Mouse (Mus musculus) neural tube, embryonic 15.5 days (tissue): ENCODE results near the gene Pla2g2f. TPM values are rescaled to one million over a fixed set of nuclear protein-coding genes. Genes with fewer than 3 reads are reported as not detected.

ENCODE experiments used
- ATAC-seq: fragments of 200-750 bp; cut with Nextera tagmentation; 2 replicates; pipeline ENCODE4 v1.8.0; 2017; ENCODE audit warnings: mild to moderate bottlenecking, moderate TSS enrichment, moderate library complexity; ENCODE audit not compliant: low FRiP score
- H3K27ac ChIP-seq: fragments of 300-500 bp; sonication (generic); replicated peaks from 2 replicates; pipeline ENCODE4 v1.5.1; 2015; ENCODE audit warnings: mild to moderate bottlenecking, inconsistent platforms
- H3K27me3 ChIP-seq: fragments of 300-500 bp; sonication (generic); replicated peaks from 2 replicates; pipeline ENCODE4 v1.6.1; 2015; ENCODE audit warnings: inconsistent platforms
- H3K36me3 ChIP-seq: fragments of 300-500 bp; sonication (generic); 2 replicates; pipeline ENCODE4 v1.6.1; 2015; ENCODE audit warnings: inconsistent platforms
- H3K4me1 ChIP-seq: fragments of 300-500 bp; sonication (generic); 2 replicates; pipeline ENCODE4 v1.6.1; 2015; ENCODE audit warnings: inconsistent platforms
- H3K4me2 ChIP-seq: fragments of 300-500 bp; sonication (generic); 2 replicates; pipeline ENCODE4 v1.6.1; 2015; ENCODE audit warnings: inconsistent platforms, mild to moderate bottlenecking, moderate library complexity
- H3K4me3 ChIP-seq: fragments of 300-500 bp; sonication (generic); replicated peaks from 2 replicates; pipeline ENCODE4 v1.5.1; 2015; ENCODE audit warnings: mild to moderate bottlenecking, inconsistent platforms
- H3K9ac ChIP-seq: fragments of 300-500 bp; sonication (generic); replicated peaks from 2 replicates; pipeline ENCODE4 v1.6.1; 2015; ENCODE audit warnings: mild to moderate bottlenecking, inconsistent platforms
- H3K9me3 ChIP-seq: fragments of 300-500 bp; sonication (generic); replicated peaks from 2 replicates; pipeline ENCODE4 v1.6.1; 2016; ENCODE audit warnings: inconsistent platforms
- WGBS: fragments of 180-500 bp; shearing (Covaris S2); methylation state at CpG from one replicate; pipeline ENCODE4 v1.1.7; 2015; ENCODE audit warnings: mixed read lengths; 5-methylcytosine and 5-hydroxymethylcytosine counted together
- polyA plus RNA-seq: library from polyadenylated mRNA; unstranded; fragments of >200 nt; fragmentation: Nextera tagmentation; extraction: Ambion mirVana; gene quantifications from 2 replicates; pipeline ENCODE4 v1.2.1, GENCODE M21; 2015

The Pla2g2f gene
- polyA plus RNA-seq, 1 experiment from 2014 or later: not detected

DNA sequence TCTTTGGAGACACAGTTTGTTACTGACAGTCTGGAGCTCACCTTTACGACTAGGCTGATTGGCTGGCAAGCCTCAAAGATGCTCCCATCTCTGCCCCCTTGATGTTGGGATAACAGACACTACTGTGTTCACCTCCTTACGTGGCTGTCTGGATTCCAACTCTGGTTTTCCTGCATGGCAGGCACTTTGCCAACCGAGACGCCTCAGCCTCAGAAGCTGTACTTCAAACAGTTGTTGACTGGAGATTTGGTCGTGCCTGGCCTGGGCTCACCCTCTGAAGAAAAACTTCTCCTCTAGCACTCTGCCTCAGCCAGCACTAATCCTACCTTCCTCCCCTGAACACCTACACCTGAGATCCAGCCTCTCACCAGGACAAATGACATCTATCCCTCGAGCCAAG, 34.0 kb upstream of the Pla2g2f start:
- no peak overlapping the region for H3K9ac ChIP-seq
- no peak for ATAC-seq
- no peaks in the 10 kb centered on the region for H3K9me3 ChIP-seq
- 67% methylated on average over 6 of the region's 6 CpGs for WGBS
- no peak overlapping the region for H3K27ac ChIP-seq
- H3K4me1 ChIP-seq: 0 out of 2 replicates have a peak, but pooled peaks cover 5% of the 10 kb centered on the region
- no peak overlapping the region for H3K4me3 ChIP-seq
- no peaks in the 10 kb centered on the region for H3K27me3 ChIP-seq
- H3K36me3 ChIP-seq: no peaks in the 10 kb centered on the region
- H3K4me2 ChIP-seq: no peak overlapping the region

GRCm38 (mm10) chr4:138788381-138788780, 31.0 kb upstream of the Pla2g2f start:
- Histone ChIP-seq H3K4me1 (0 out of 2 replicates have a peak, but pooled peaks cover 2% of the 10 kb centered on the region), H3K9ac (no peak overlapping the region), H3K9me3 (no peaks in the 10 kb centered on the region), H3K4me2 (no peak overlapping the region), H3K36me3 (no peaks in the 10 kb centered on the region), H3K27ac (no peak overlapping the region), H3K4me3 (no peak overlapping the region), H3K27me3 (no peaks in the 10 kb centered on the region)
- ATAC-seq: no peak
- 67% methylated on average over 4 of the region's 4 CpGs for WGBS

DNA sequence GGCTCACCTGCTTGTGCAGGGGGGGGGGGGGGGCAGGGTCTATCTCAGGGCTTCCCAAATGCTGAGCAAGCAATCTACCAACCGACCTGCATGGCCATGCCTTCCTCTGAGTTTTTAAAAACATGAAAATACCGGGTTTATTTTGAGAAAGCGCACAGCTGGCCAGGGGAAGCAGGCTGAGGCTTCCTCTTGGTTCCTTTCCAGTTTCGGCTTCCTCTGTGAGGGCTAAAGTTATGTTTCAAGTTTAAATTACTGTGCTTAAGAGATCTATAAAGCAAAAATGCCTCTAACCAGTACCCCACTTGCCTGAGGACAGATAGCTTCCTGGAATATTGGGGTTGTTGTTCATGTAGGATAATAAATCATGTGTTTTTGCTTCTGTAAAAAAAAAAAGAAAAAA, 28.7 kb upstream of the Pla2g2f start:
- Histone ChIP-seq H3K27me3 (no peaks in the 10 kb centered on the region), H3K4me2 (no peak overlapping the region), H3K4me1 (no peaks in the 10 kb centered on the region), H3K4me3 (no peak overlapping the region), H3K9ac (no peak overlapping the region), H3K27ac (no peak overlapping the region), H3K9me3 (no peaks in the 10 kb centered on the region), H3K36me3 (no peaks in the 10 kb centered on the region)
- no peak for ATAC-seq
- 67% methylated on average over 4 of the region's 4 CpGs for WGBS

DNA sequence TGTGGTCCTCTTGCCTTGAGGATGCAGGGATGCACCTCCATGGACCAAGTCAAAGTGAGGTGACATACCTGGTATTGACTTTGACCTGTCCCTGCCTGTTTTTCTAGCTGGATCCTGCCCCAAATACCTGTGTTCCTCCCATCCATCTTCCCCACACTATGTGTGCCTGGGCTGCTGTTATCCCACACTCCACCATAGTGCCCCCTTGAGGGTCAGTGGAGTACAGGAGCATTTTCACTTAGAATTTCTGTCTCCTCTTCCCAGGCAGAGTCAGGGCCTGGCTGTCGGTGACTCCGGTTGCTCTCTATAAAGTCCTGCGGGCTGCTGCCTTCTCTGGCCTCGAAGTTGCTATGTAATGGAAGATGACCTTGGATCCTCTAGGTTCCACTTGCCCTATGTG, 28.3 kb upstream of the Pla2g2f start:
- Histone ChIP-seq H3K27ac (no peak overlapping the region), H3K36me3 (no peaks in the 10 kb centered on the region), H3K4me1 (no peaks in the 10 kb centered on the region), H3K9ac (no peak overlapping the region), H3K4me2 (no peak overlapping the region), H3K27me3 (no peaks in the 10 kb centered on the region), H3K9me3 (no peaks in the 10 kb centered on the region), H3K4me3 (no peak overlapping the region)
- ATAC-seq: no peak
- WGBS: 57% methylated on average over 4 of the region's 4 CpGs

GRCm38 (mm10) chr4:138782098-138782497, 24.7 kb upstream of the Pla2g2f start:
- H3K9ac ChIP-seq: no peak overlapping the region
- H3K36me3 ChIP-seq: no peaks in the 10 kb centered on the region
- H3K9me3 ChIP-seq: no peaks in the 10 kb centered on the region
- no peak overlapping the region for H3K27ac ChIP-seq
- no peak overlapping the region for H3K4me3 ChIP-seq
- WGBS: 80% methylated on average over 6 of the region's 6 CpGs
- no peak for ATAC-seq
- H3K4me1 ChIP-seq: peaks cover 15% of the 10 kb centered on the region
- H3K4me2 ChIP-seq: no peak overlapping the region
- H3K27me3 ChIP-seq: no peaks in the 10 kb centered on the region

DNA sequence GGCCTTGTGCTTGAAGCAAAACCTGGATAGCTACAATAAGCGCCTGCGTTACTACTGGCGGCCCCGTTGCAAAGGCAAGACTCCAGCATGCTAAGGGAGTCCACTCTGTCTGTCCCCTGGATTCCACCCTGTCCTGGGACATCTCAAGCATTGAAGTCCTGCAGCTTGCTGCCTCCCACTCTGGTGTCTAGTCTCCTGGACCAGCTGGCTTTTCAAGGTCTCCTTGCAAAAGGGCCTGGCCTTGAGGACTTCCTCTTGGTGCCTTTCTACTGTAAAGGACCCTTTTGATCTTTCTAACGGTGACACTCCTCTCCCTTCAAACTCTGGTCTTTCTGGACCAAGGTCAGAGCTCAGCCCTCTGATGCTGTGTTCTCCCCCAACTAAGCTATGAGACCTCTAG, 22.9 kb upstream of the Pla2g2f start:
- 91% methylated on average over 5 of the region's 5 CpGs for WGBS
- Histone ChIP-seq H3K9ac (no peak overlapping the region), H3K4me2 (no peak overlapping the region), H3K9me3 (no peaks in the 10 kb centered on the region), H3K27ac (no peak overlapping the region), H3K27me3 (no peaks in the 10 kb centered on the region), H3K4me3 (no peak overlapping the region), H3K4me1 (peaks cover 23% of the 10 kb centered on the region), H3K36me3 (no peaks in the 10 kb centered on the region)
- ATAC-seq: no peak

DNA sequence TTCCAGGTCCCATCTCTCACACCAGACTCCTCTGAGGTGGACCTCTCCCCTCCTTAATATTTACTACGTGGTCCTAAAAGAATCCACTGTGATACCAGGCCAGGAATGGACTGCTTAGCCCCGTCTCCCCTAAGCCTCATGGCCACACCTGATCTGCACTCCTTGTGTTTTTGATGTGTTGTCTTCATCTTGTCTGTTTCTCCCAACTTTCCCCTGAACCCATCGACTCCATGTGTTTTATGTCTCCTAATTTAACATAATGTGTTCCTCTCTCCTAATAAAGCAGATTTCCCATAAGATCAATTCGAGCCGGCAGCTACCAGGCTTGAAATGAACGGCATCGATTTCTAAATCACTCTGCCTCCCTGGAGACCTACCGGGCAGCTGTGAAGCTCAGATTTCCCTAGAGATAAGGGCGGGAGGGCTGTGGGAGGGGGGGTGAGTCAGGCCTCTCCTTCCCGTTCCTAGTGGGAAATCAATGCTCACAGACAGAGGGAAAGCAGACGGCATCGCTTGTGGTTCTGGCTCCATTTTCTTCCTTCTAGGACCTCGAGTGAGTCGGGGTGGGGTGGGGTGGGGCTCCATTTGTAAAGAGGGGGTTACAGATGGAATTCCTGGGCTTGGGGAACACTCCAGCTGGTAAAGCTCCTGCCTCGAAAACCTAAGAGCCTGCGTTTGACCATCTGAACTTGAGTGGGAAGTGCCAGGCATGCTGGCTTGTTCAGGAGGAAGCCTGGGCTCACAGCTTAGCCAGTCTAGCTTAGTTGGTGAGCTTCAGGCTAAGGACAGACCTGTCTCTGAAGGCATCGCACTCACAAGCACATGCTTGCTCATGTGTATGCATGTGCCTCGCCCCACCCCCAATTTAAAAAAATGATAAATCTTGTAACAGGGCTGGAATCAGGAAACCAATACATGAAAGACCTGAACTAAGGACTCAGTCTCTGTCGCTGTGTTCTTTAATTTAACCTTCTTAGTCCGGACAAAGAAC, 20.3 kb upstream of the Pla2g2f start:
- ATAC-seq: peak; percentile 78
- H3K4me3 ChIP-seq: no peak overlapping the region
- peak overlapping the region; percentile 81 for H3K27ac ChIP-seq
- no peaks in the 10 kb centered on the region for H3K36me3 ChIP-seq
- H3K9me3 ChIP-seq: no peaks in the 10 kb centered on the region
- no peak overlapping the region for H3K9ac ChIP-seq
- 31% methylated on average over 20 of the region's 20 CpGs for WGBS
- no peaks in the 10 kb centered on the region for H3K27me3 ChIP-seq
- H3K4me1 ChIP-seq: peaks cover 23% of the 10 kb centered on the region
- no peak overlapping the region for H3K4me2 ChIP-seq

GRCm38 (mm10) chr4:138775435-138775834, 18.0 kb upstream of the Pla2g2f start, which contains the start of gene Pla2g2d:
Gene Pla2g2d, plus strand, starts transcription at chr4:138775735.
- ATAC-seq: no peak
- WGBS: 89% methylated on average over 6 of the region's 6 CpGs
- H3K27me3 ChIP-seq: no peaks in the 10 kb centered on the region
- no peaks in the 10 kb centered on the region for H3K9me3 ChIP-seq
- H3K36me3 ChIP-seq: no peaks in the 10 kb centered on the region
- no peak within 1 kb of the TSS for H3K9ac ChIP-seq
- peak within 1 kb of the TSS; percentile 81 for H3K27ac ChIP-seq
- H3K4me1 ChIP-seq: peaks cover 23% of the 10 kb centered on the region
- no peak within 1 kb of the TSS for H3K4me2 ChIP-seq
- no peak within 1 kb of the TSS for H3K4me3 ChIP-seq

DNA sequence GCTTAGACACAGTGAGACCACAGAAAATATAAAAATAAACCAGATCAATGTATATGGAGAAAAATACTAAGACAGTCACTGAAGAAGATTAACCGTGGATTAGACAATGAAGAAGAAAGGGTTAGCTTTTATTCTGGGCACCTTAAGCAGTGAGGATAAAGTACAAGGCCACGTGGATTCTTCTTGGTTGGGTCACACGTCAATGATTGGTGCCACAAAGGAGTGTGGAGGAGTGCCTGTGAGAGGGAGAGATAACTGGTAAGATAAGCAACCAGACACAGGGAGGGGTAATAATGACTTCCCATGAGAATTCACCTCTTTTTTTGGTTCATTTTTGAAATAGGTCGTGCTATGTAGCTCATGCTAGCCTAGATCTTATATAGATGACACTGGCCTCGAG, 15.0 kb upstream of the Pla2g2f start:
- H3K9ac ChIP-seq: no peak overlapping the region
- peaks cover 11% of the 10 kb centered on the region for H3K4me1 ChIP-seq
- 84% methylated on average over 5 of the region's 5 CpGs for WGBS
- no peak overlapping the region for H3K4me2 ChIP-seq
- ATAC-seq: no peak
- no peak overlapping the region for H3K27ac ChIP-seq
- no peaks in the 10 kb centered on the region for H3K9me3 ChIP-seq
- no peaks in the 10 kb centered on the region for H3K36me3 ChIP-seq
- no peak overlapping the region for H3K4me3 ChIP-seq
- H3K27me3 ChIP-seq: no peaks in the 10 kb centered on the region

DNA sequence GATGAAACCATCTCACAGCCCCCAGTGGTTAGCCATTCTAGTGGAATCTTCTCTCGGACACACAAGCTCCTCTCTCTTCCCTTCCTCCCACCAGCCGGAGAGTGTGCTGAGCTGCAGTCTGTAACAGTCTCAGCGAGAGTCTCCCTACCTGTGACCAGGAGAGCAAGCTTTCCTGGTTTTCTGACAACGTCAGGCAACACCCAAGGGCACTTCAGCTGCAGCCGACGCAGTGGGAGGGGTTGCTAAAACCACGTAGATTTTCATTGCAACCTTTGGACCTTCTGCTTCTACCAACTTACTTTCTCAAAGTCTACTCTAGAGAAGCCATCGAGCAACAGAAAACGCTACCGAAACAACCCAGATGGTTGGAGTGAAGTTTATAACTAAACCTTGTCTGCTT, 14.5 kb upstream of the Pla2g2f start:
- WGBS: 90% methylated on average over 10 of the region's 10 CpGs
- Histone ChIP-seq H3K9ac (no peak overlapping the region), H3K9me3 (no peaks in the 10 kb centered on the region), H3K27me3 (no peaks in the 10 kb centered on the region), H3K4me2 (no peak overlapping the region), H3K36me3 (no peaks in the 10 kb centered on the region), H3K4me1 (peaks cover 6% of the 10 kb centered on the region; the same call in 1 of the 2 replicates), H3K27ac (no peak overlapping the region), H3K4me3 (no peak overlapping the region)
- ATAC-seq: no peak

DNA sequence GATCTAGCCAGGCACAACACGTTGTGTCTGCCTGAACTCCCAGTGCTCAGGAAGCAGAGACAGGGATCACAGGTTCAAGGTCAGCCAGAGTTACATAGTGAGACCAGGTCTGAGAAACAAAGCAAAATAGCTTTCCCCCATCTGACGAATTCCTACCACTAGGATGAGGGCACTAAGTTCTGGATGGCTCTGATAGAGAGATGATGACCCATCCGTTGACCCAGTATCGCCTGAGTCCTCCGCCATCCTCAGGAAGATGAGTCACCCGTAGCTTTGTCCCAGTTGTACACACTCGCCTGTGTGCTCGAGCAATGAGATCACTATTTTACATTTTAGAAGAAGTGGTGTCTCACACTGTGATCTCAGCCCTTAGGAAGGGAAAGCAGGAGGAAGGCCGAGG, 4.8 kb upstream of the Pla2g2f start:
- ATAC-seq: no peak
- Histone ChIP-seq H3K4me3 (no peak overlapping the region), H3K9me3 (no peaks in the 10 kb centered on the region), H3K9ac (no peak overlapping the region), H3K27me3 (no peaks in the 10 kb centered on the region), H3K4me2 (no peak overlapping the region), H3K27ac (no peak overlapping the region), H3K36me3 (no peaks in the 10 kb centered on the region), H3K4me1 (no peaks in the 10 kb centered on the region)
- WGBS: 84% methylated on average over 9 of the region's 9 CpGs

DNA sequence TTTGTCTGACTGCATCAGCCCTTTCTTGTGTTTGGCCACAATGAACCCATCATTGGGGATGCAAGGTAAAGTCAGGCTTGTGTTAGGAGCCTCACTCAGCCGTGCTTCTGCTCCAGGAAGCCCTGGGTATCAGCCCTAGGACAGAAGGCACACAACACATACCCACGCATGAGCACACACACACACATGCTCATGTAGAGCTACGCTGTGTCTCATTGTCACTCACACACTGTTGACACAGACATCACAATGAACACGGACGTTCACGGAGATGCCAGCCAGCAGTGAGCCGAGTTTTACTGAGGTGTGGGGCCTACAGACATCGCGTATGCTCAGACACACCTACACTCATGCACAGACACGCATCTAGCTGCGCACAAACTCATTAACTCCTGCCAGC, 1.4 kb downstream of the Pla2g2f start:
- no peak; the same call in 1 of the 2 replicates for ATAC-seq
- 58% methylated on average over 11 of the region's 11 CpGs for WGBS
- Histone ChIP-seq H3K27me3 (no peaks in the 10 kb centered on the region), H3K4me2 (no peak overlapping the region), H3K36me3 (no peaks in the 10 kb centered on the region), H3K4me3 (no peak overlapping the region), H3K9me3 (no peaks in the 10 kb centered on the region), H3K4me1 (peaks cover 21% of the 10 kb centered on the region), H3K27ac (peak overlapping the region; percentile 28), H3K9ac (no peak overlapping the region)
